Mouse (Mus musculus): ENCODE data around the gene Armcx3.

GRCm38 (mm10) chrX:134751910-134752309, 4.5 kb upstream of the Armcx3 start:
- no peak for TF ChIP-seq CTCF (conservative IDR thresholded peaks at IDR 0.05; ENCODE audit: insufficient read depth, insufficient read length, low read depth, low read length)
- TF ChIP-seq POLR2A (IDR thresholded peaks at IDR 0.05; ENCODE audit: low read depth, low read length), result no peak
